Mouse (Mus musculus): Measurements from ENCODE around the gene Ankrd11. TPM values are rescaled to one million over a fixed set of nuclear protein-coding genes. Genes with fewer than 3 reads are reported as not detected.

Ankrd11 gene
- total RNA-seq, 4 experiments from 2014 or later, result 146 to 152 (median 151) TPM

- DNase-seq (ENCODE audit: low spot score in 2 of 2), result no peak
Observed at GRCm38 (mm10) chr8:122926782-122927181, 115.3 kb downstream of the Ankrd11 start.

- DNase-seq (ENCODE audit: low spot score in 2 of 2), result no peak
Observed at GRCm38 (mm10) chr8:122925939-122926722, 115.9 kb downstream of the Ankrd11 start.

GRCm38 (mm10) chr8:122924091-122924490 lies 118.0 kb downstream of the Ankrd11 start:
- DNase-seq (ENCODE audit: low spot score in 2 of 2), result no peak

GRCm38 (mm10) chr8:122923431-122924090 lies 118.5 kb downstream of the Ankrd11 start:
- DNase-seq (ENCODE audit: low spot score in 2 of 2), result no peak

GRCm38 (mm10) chr8:122922945-122923344 lies 119.1 kb downstream of the Ankrd11 start:
- DNase-seq (ENCODE audit: low spot score in 2 of 2), result no peak

- DNase-seq (ENCODE audit: low spot score in 2 of 2), result no peak
Observed at GRCm38 (mm10) chr8:122920890-122921289, 121.2 kb downstream of the Ankrd11 start.

- DNase-seq (ENCODE audit: low spot score in 2 of 2), result no peak
Observed at GRCm38 (mm10) chr8:122918438-122919107, 123.5 kb downstream of the Ankrd11 start.

GRCm38 (mm10) chr8:122917531-122918392 lies 124.3 kb downstream of the Ankrd11 start:
- no peak for DNase-seq (ENCODE audit: low spot score in 2 of 2)

GRCm38 (mm10) chr8:122916766-122917165 lies 125.3 kb downstream of the Ankrd11 start:
- no peak for DNase-seq (ENCODE audit: low spot score in 2 of 2)

- no peak for DNase-seq (ENCODE audit: low spot score in 2 of 2)
Observed at GRCm38 (mm10) chr8:122912871-122913270, 129.2 kb downstream of the Ankrd11 start.

GRCm38 (mm10) chr8:122912150-122912549 lies 129.9 kb downstream of the Ankrd11 start:
- no peak for DNase-seq (ENCODE audit: low spot score in 2 of 2)

- peak; percentile 82 to 90 for DNase-seq (ENCODE audit: low spot score in 2 of 2)
Observed at GRCm38 (mm10) chr8:122906463-122907021, 135.5 kb downstream of the Ankrd11 start.

GRCm38 (mm10) chr8:122905346-122905745 lies 136.7 kb downstream of the Ankrd11 start:
- DNase-seq (ENCODE audit: low spot score in 2 of 2), result no peak

- DNase-seq (ENCODE audit: low spot score in 2 of 2), result no peak
Observed at GRCm38 (mm10) chr8:122904496-122904895, 137.6 kb downstream of the Ankrd11 start.

- no peak for DNase-seq (ENCODE audit: low spot score in 2 of 2)
Observed at GRCm38 (mm10) chr8:122903002-122903401, 139.1 kb downstream of the Ankrd11 start.

- DNase-seq (ENCODE audit: low spot score in 2 of 2), result no peak
Observed at GRCm38 (mm10) chr8:122902581-122902980, 139.5 kb downstream of the Ankrd11 start.

GRCm38 (mm10) chr8:122901892-122902515 lies 140.1 kb downstream of the Ankrd11 start:
- DNase-seq (ENCODE audit: low spot score in 2 of 2), result no peak

- DNase-seq (ENCODE audit: low spot score in 2 of 2), result no peak
Observed at GRCm38 (mm10) chr8:122901476-122901875, 140.6 kb downstream of the Ankrd11 start.

GRCm38 (mm10) chr8:122899085-122899484 lies 143.0 kb downstream of the Ankrd11 start:
- DNase-seq (ENCODE audit: low spot score in 2 of 2), result no peak

- no peak for DNase-seq (ENCODE audit: low spot score in 2 of 2)
Observed at GRCm38 (mm10) chr8:122898473-122898872, 143.6 kb downstream of the Ankrd11 start.
